Mouse (Mus musculus) hindlimb bud, embryonic 11.5 days (tissue): ENCODE results near the gene Tspan4.
"Not testable (repeated sequence)": the region's sequence is repeated elsewhere in the genome, so short reads cannot be mapped to it uniquely, and the experiment has no call there.

Experiments
- DNase-seq: peaks from one replicate; pipeline ENCODE4 v3.0.0-alpha.2; 2012; ENCODE audit warnings: low read depth, low spot score; ENCODE audit errors: extremely low spot score

Tspan4 gene

GRCm38 (mm10) chr7:141438201-141438968 lies 36.7 kb upstream of the Tspan4 start:
- DNase-seq: no peak

GRCm38 (mm10) chr7:141439140-141439679 lies 35.8 kb upstream of the Tspan4 start:
- no peak for DNase-seq

GRCm38 (mm10) chr7:141439811-141440210 lies 35.2 kb upstream of the Tspan4 start:
- DNase-seq: no peak

- no peak for DNase-seq
These were observed 34.4 kb upstream of the Tspan4 start for GRCm38 (mm10) chr7:141440613-141441012.

- no peak for DNase-seq
These were observed 33.6 kb upstream of the Tspan4 start for GRCm38 (mm10) chr7:141441460-141441859.

GRCm38 (mm10) chr7:141442199-141442598 lies 32.8 kb upstream of the Tspan4 start:
- DNase-seq: no peak

- no peak for DNase-seq
These were observed 31.8 kb upstream of the Tspan4 start for GRCm38 (mm10) chr7:141443081-141443821.

- no peak for DNase-seq
These were observed 31.2 kb upstream of the Tspan4 start, which contains the start of gene Pidd1 for GRCm38 (mm10) chr7:141443828-141444237. Gene Pidd1 (minus strand): TSS chr7:141444025.

- DNase-seq: not testable (repeated sequence)
These were observed 28.7 kb upstream of the Tspan4 start for GRCm38 (mm10) chr7:141446374-141446773.

GRCm38 (mm10) chr7:141447110-141447991 lies 27.7 kb upstream of the Tspan4 start, which contains the start of gene Rplp2:
Gene Rplp2 (plus strand): TSS chr7:141447370.
- no peak for DNase-seq

- no peak for DNase-seq
These were observed 23.1 kb upstream of the Tspan4 start for GRCm38 (mm10) chr7:141451928-141452327.

GRCm38 (mm10) chr7:141453636-141454035 lies 21.4 kb upstream of the Tspan4 start:
- no peak for DNase-seq

- no peak for DNase-seq
These were observed 20.0 kb upstream of the Tspan4 start, which contains the start of gene Pnpla2 for GRCm38 (mm10) chr7:141454967-141455551. Gene Pnpla2 (plus strand): TSS chr7:141455198.

- DNase-seq: no peak
These were observed 19.3 kb upstream of the Tspan4 start for GRCm38 (mm10) chr7:141455610-141456314.

GRCm38 (mm10) chr7:141456739-141457138 lies 18.3 kb upstream of the Tspan4 start:
- no peak for DNase-seq

GRCm38 (mm10) chr7:141457236-141457635 lies 17.8 kb upstream of the Tspan4 start:
- DNase-seq: no peak

- no peak for DNase-seq
These were observed 16.9 kb upstream of the Tspan4 start for GRCm38 (mm10) chr7:141457986-141458660.

- DNase-seq: no peak
These were observed 16.4 kb upstream of the Tspan4 start for GRCm38 (mm10) chr7:141458661-141459060.

GRCm38 (mm10) chr7:141459301-141459711 lies 15.7 kb upstream of the Tspan4 start:
- no peak for DNase-seq
